Mouse (Mus musculus): ENCODE results near the gene Tcaf3. TPM values are rescaled to one million over a fixed set of nuclear protein-coding genes. Genes with fewer than 3 reads are reported as not detected.

Tcaf3 gene
- polyA plus RNA-seq, 1 experiment: not detected

GRCm38 (mm10) chr6:42610954-42611522, 13.5 kb upstream of the Tcaf3 start:
- no peaks in the 10 kb centered on the region for H3K36me3 ChIP-seq (ENCODE audit: control insufficient read depth, insufficient read depth, low read length)
- no peak overlapping the region for H3K27ac ChIP-seq (ENCODE audit: control insufficient read depth, insufficient read depth, low read length)
- 88% methylated on average over 4 of the region's 4 CpGs for WGBS
- no peaks in the 10 kb centered on the region for H3K4me1 ChIP-seq (replicated peaks; ENCODE audit: control insufficient read depth, insufficient read depth, low read length)
- no peak for DNase-seq
- H3K27me3 ChIP-seq (ENCODE audit: control insufficient read depth, insufficient read depth, low read length): no peaks in the 10 kb centered on the region
- no peak for TF ChIP-seq POLR2A (IDR thresholded peaks at IDR 0.05; ENCODE audit: control insufficient read depth, extremely low read depth, insufficient read depth, low read length, poor library complexity)
- no peak for TF ChIP-seq CTCF (IDR thresholded peaks at IDR 0.05; ENCODE audit: borderline replicate concordance, control insufficient read depth, extremely low read depth, insufficient read depth, low read length, poor library complexity)
- H3K4me3 ChIP-seq (ENCODE audit: control insufficient read depth, insufficient read depth, low read length): no peak overlapping the region

GRCm38 (mm10) chr6:42593138-42593882, 4.2 kb downstream of the Tcaf3 start:
- no peaks in the 10 kb centered on the region for H3K4me1 ChIP-seq (replicated peaks; ENCODE audit: control insufficient read depth, insufficient read depth, low read length)
- H3K27ac ChIP-seq (ENCODE audit: control insufficient read depth, insufficient read depth, low read length): no peak overlapping the region
- no peak overlapping the region for H3K4me3 ChIP-seq (ENCODE audit: control insufficient read depth, insufficient read depth, low read length)
- no peaks in the 10 kb centered on the region for H3K36me3 ChIP-seq (ENCODE audit: control insufficient read depth, insufficient read depth, low read length)
- no peak for TF ChIP-seq POLR2A (IDR thresholded peaks at IDR 0.05; ENCODE audit: control insufficient read depth, extremely low read depth, insufficient read depth, low read length, poor library complexity)
- TF ChIP-seq CTCF (IDR thresholded peaks at IDR 0.05; ENCODE audit: borderline replicate concordance, control insufficient read depth, extremely low read depth, insufficient read depth, low read length, poor library complexity): no peak
- WGBS: 84% methylated on average over 17 of the region's 17 CpGs
- H3K27me3 ChIP-seq (ENCODE audit: control insufficient read depth, insufficient read depth, low read length): no peaks in the 10 kb centered on the region
- DNase-seq: no peak

- Histone ChIP-seq H3K27ac (ENCODE audit: control insufficient read depth, insufficient read depth, low read length) (no peak overlapping the region), H3K4me1 (replicated peaks; ENCODE audit: control insufficient read depth, insufficient read depth, low read length) (no peaks in the 10 kb centered on the region), H3K27me3 (ENCODE audit: control insufficient read depth, insufficient read depth, low read length) (no peaks in the 10 kb centered on the region), H3K36me3 (ENCODE audit: control insufficient read depth, insufficient read depth, low read length) (no peaks in the 10 kb centered on the region), H3K4me3 (ENCODE audit: control insufficient read depth, insufficient read depth, low read length) (no peak overlapping the region)
- WGBS: 89% methylated on average over 5 of the region's 5 CpGs
- no peak for TF ChIP-seq CTCF (IDR thresholded peaks at IDR 0.05; ENCODE audit: borderline replicate concordance, control insufficient read depth, extremely low read depth, insufficient read depth, low read length, poor library complexity)
- no peak for TF ChIP-seq POLR2A (IDR thresholded peaks at IDR 0.05; ENCODE audit: control insufficient read depth, extremely low read depth, insufficient read depth, low read length, poor library complexity)
- DNase-seq: no peak
Measured at GRCm38 (mm10) chr6:42586569-42586968, 10.9 kb downstream of the Tcaf3 start.

GRCm38 (mm10) chr6:42583488-42583872, 14.0 kb downstream of the Tcaf3 start:
- WGBS: under 1% methylated on average over 7 of the region's 7 CpGs
- Histone ChIP-seq H3K4me3 (ENCODE audit: control insufficient read depth, insufficient read depth, low read length) (no peak overlapping the region), H3K27ac (ENCODE audit: control insufficient read depth, insufficient read depth, low read length) (no peak overlapping the region), H3K36me3 (ENCODE audit: control insufficient read depth, insufficient read depth, low read length) (no peaks in the 10 kb centered on the region), H3K27me3 (ENCODE audit: control insufficient read depth, insufficient read depth, low read length) (no peaks in the 10 kb centered on the region), H3K4me1 (replicated peaks; ENCODE audit: control insufficient read depth, insufficient read depth, low read length) (no peaks in the 10 kb centered on the region)
- no peak for TF ChIP-seq POLR2A (IDR thresholded peaks at IDR 0.05; ENCODE audit: control insufficient read depth, extremely low read depth, insufficient read depth, low read length, poor library complexity)
- TF ChIP-seq CTCF (IDR thresholded peaks at IDR 0.05; ENCODE audit: borderline replicate concordance, control insufficient read depth, extremely low read depth, insufficient read depth, low read length, poor library complexity): no peak
- peak; percentile 52 for DNase-seq

GRCm38 (mm10) chr6:42582741-42583487, 14.6 kb downstream of the Tcaf3 start:
- H3K27me3 ChIP-seq (ENCODE audit: control insufficient read depth, insufficient read depth, low read length): no peaks in the 10 kb centered on the region
- no peak for DNase-seq
- no peak overlapping the region for H3K4me3 ChIP-seq (ENCODE audit: control insufficient read depth, insufficient read depth, low read length)
- H3K4me1 ChIP-seq (replicated peaks; ENCODE audit: control insufficient read depth, insufficient read depth, low read length): no peaks in the 10 kb centered on the region
- TF ChIP-seq CTCF (IDR thresholded peaks at IDR 0.05; ENCODE audit: borderline replicate concordance, control insufficient read depth, extremely low read depth, insufficient read depth, low read length, poor library complexity) (no peak), POLR2A (IDR thresholded peaks at IDR 0.05; ENCODE audit: control insufficient read depth, extremely low read depth, insufficient read depth, low read length, poor library complexity) (no peak)
- H3K27ac ChIP-seq (ENCODE audit: control insufficient read depth, insufficient read depth, low read length): no peak overlapping the region
- no peaks in the 10 kb centered on the region for H3K36me3 ChIP-seq (ENCODE audit: control insufficient read depth, insufficient read depth, low read length)
- 71% methylated on average over 9 of the region's 9 CpGs for WGBS

- Histone ChIP-seq H3K36me3 (ENCODE audit: control insufficient read depth, insufficient read depth, low read length) (no peaks in the 10 kb centered on the region), H3K4me1 (replicated peaks; ENCODE audit: control insufficient read depth, insufficient read depth, low read length) (no peaks in the 10 kb centered on the region), H3K27ac (ENCODE audit: control insufficient read depth, insufficient read depth, low read length) (no peak overlapping the region), H3K4me3 (ENCODE audit: control insufficient read depth, insufficient read depth, low read length) (no peak overlapping the region), H3K27me3 (ENCODE audit: control insufficient read depth, insufficient read depth, low read length) (no peaks in the 10 kb centered on the region)
- DNase-seq: no peak
- no peak for TF ChIP-seq CTCF (IDR thresholded peaks at IDR 0.05; ENCODE audit: borderline replicate concordance, control insufficient read depth, extremely low read depth, insufficient read depth, low read length, poor library complexity)
- TF ChIP-seq POLR2A (IDR thresholded peaks at IDR 0.05; ENCODE audit: control insufficient read depth, extremely low read depth, insufficient read depth, low read length, poor library complexity): no peak
- WGBS: 64% methylated on average over 4 of the region's 4 CpGs
Measured at GRCm38 (mm10) chr6:42578678-42579077, 18.8 kb downstream of the Tcaf3 start.
